Mouse (Mus musculus): Measurements from ENCODE around the gene Mrps7.
A peak's percentile ranks its signal among the peaks of the same experiment; 100 is the strongest.

Gene Mrps7

GRCm38 (mm10) chr11:115608421-115609399, 5.0 kb downstream of the Mrps7 start:
- DNase-seq (ENCODE audit: low spot score): no peak

GRCm38 (mm10) chr11:115609576-115609975, 5.9 kb downstream of the Mrps7 start:
- DNase-seq (ENCODE audit: low spot score): no peak

- DNase-seq (ENCODE audit: low spot score): no peak
Observed at GRCm38 (mm10) chr11:115611173-115611572, 7.4 kb downstream of the Mrps7 start.

GRCm38 (mm10) chr11:115612059-115612409, 8.3 kb downstream of the Mrps7 start:
- DNase-seq (ENCODE audit: low spot score): peak; percentile 81

GRCm38 (mm10) chr11:115612410-115613137, 8.8 kb downstream of the Mrps7 start, which contains the start of gene Mif4gd:
Mif4gd (minus strand) TSS chr11:115612969.
- peak; percentile 91 for DNase-seq (ENCODE audit: low spot score)

- DNase-seq (ENCODE audit: low spot score): peak; percentile 21
Observed at GRCm38 (mm10) chr11:115613138-115613945, 9.6 kb downstream of the Mrps7 start.

GRCm38 (mm10) chr11:115614346-115615107, 10.8 kb downstream of the Mrps7 start:
- DNase-seq (ENCODE audit: low spot score): no peak

- DNase-seq (ENCODE audit: low spot score): peak; percentile 44
Observed at GRCm38 (mm10) chr11:115615108-115615825, 11.5 kb downstream of the Mrps7 start.

GRCm38 (mm10) chr11:115615875-115616274, 12.2 kb downstream of the Mrps7 start:
- peak; percentile 43 for DNase-seq (ENCODE audit: low spot score)

- no peak for DNase-seq (ENCODE audit: low spot score)
Observed at GRCm38 (mm10) chr11:115616371-115616770, 12.6 kb downstream of the Mrps7 start.

- no peak for DNase-seq (ENCODE audit: low spot score)
Observed at GRCm38 (mm10) chr11:115616893-115617292, 13.2 kb downstream of the Mrps7 start.

- DNase-seq (ENCODE audit: low spot score): no peak
Observed at GRCm38 (mm10) chr11:115618001-115618400, 14.3 kb downstream of the Mrps7 start.

- DNase-seq (ENCODE audit: low spot score): no peak
Observed at GRCm38 (mm10) chr11:115618732-115619516, 15.2 kb downstream of the Mrps7 start.

- DNase-seq (ENCODE audit: low spot score): no peak
Observed at GRCm38 (mm10) chr11:115619949-115620348, 16.2 kb downstream of the Mrps7 start.

GRCm38 (mm10) chr11:115623487-115624070, 19.9 kb downstream of the Mrps7 start:
- no peak for DNase-seq (ENCODE audit: low spot score)

- DNase-seq (ENCODE audit: low spot score): no peak
Observed at GRCm38 (mm10) chr11:115625877-115626276, 22.2 kb downstream of the Mrps7 start.

- DNase-seq (ENCODE audit: low spot score): no peak
Observed at GRCm38 (mm10) chr11:115626824-115627616, 23.3 kb downstream of the Mrps7 start.

- peak; percentile 97 for DNase-seq (ENCODE audit: low spot score)
Observed at GRCm38 (mm10) chr11:115627705-115628464, 24.2 kb downstream of the Mrps7 start, which contains the start of gene Slc25a19. Slc25a19 (minus strand) TSS chr11:115628295.

All from ovary, postnatal 36 days (tissue).